In genomic region chr5:135010320-135010709, GRCm38 (mm10) we compare ENCODE assay signal across 9 mouse cellular contexts. TPM values are rescaled to one million over a fixed set of nuclear protein-coding genes. Genes with fewer than 3 reads are reported as not detected.
A peak's percentile ranks its signal among the peaks of the same experiment; 100 is the strongest.
DNase-seq lines count a peak whose midpoint lies in the region; ATAC-seq lines count a peak whose summit lies in the region.
"Had no signal": no experiment of that assay in that cellular context is flagged by ENCODE, and none has a peak within 500 bp of the region (broad histone marks: within the 10 kb centered on the region; RNA-seq: fewer than 3 reads in every experiment).

No protein-coding gene starts in this region.

- peaks cover 15% of the 10 kb centered on the region for H3K27me3 ChIP-seq in erythroblast, embryonic 14.5 days (ENCODE audit: control insufficient read depth)
- peaks cover 13% of the 10 kb centered on the region; the same call in 1 of the 2 replicates for H3K27me3 ChIP-seq in forebrain, embryonic 12.5 days
- H3K27me3 ChIP-seq in liver, embryonic 12.5 days (replicated peaks): 0 out of 2 replicates have a peak, but pooled peaks cover 7% of the 10 kb centered on the region

- ATAC-seq in erythroblast, adult 5-6 weeks (replicated peaks; ENCODE audit: low FRiP score, poor library complexity, severe bottlenecking): no peak
- no peak for ATAC-seq in forebrain, embryonic 12.5 days (ENCODE audit: low FRiP score)
- no peak for ATAC-seq in liver, embryonic 12.5 days
- ATAC-seq in megakaryocyte-erythroid progenitor cell, adult 5-6 weeks (replicated peaks; ENCODE audit: low FRiP score, low TSS enrichment, poor library complexity, severe bottlenecking): no peak

- peak overlapping the region; percentile 50 for H3K9ac ChIP-seq in forebrain, embryonic 12.5 days
- peak overlapping the region; percentile 67 for H3K9ac ChIP-seq in liver, embryonic 12.5 days

- H3K36me3 ChIP-seq in erythroblast, embryonic 14.5 days (ENCODE audit: control insufficient read depth): peaks cover 11% of the 10 kb centered on the region
- H3K36me3 ChIP-seq in forebrain, embryonic 12.5 days (replicated peaks): no peaks in the 10 kb centered on the region
- peaks cover 9% of the 10 kb centered on the region for H3K36me3 ChIP-seq in liver, embryonic 12.5 days

- no peaks in the 10 kb centered on the region for H3K9me3 ChIP-seq in erythroblast, embryonic 14.5 days (ENCODE audit: control insufficient read depth, low read length)
- no peaks in the 10 kb centered on the region for H3K9me3 ChIP-seq in forebrain, embryonic 12.5 days
- H3K9me3 ChIP-seq in liver, embryonic 12.5 days (replicated peaks): no peaks in the 10 kb centered on the region

- WGBS in forebrain, embryonic 12.5 days: 60% methylated on average over 7 of the region's 7 CpGs
- WGBS in liver, embryonic 12.5 days (ENCODE audit: insufficient replicate concordance): 48% methylated on average over 7 of the region's 7 CpGs

- peak overlapping the region; percentile 78 for H3K4me2 ChIP-seq in forebrain, embryonic 12.5 days
- peak overlapping the region; percentile 96 for H3K4me2 ChIP-seq in liver, embryonic 12.5 days

- DNase-seq in 416B (ENCODE audit: low read depth): peak; percentile 51
- no peak for DNase-seq in gastrocnemius, adult 18-20 months (ENCODE audit: low spot score)
- no peak for DNase-seq in adrenal gland, adult (ENCODE audit: inconsistent age in 2 of 2, low spot score in 1 of 2)

- H3K4me1 ChIP-seq in erythroblast, embryonic 14.5 days (ENCODE audit: control insufficient read depth): peaks cover 59% of the 10 kb centered on the region
- peaks cover 39% of the 10 kb centered on the region for H3K4me1 ChIP-seq in forebrain, embryonic 12.5 days
- H3K4me1 ChIP-seq in liver, embryonic 12.5 days: peaks cover 48% of the 10 kb centered on the region

- H3K4me3 ChIP-seq in erythroblast, embryonic 14.5 days (replicated peaks): peak overlapping the region; percentile 84
- peak overlapping the region; percentile 49 for H3K4me3 ChIP-seq in forebrain, embryonic 12.5 days (replicated peaks)
- peak overlapping the region; percentile 69 for H3K4me3 ChIP-seq in liver, embryonic 12.5 days

- peak overlapping the region; percentile 97 for H3K27ac ChIP-seq in forebrain, embryonic 12.5 days
- H3K27ac ChIP-seq in liver, embryonic 12.5 days: peak overlapping the region; percentile 90

RNA-seq across cellular contexts. Expression of gene Abhd11, which starts 1.4 kb away (rescaled TPM):
- 1.8 and 2.2 TPM in 2 replicates for polyA plus RNA-seq in erythroblast, embryonic 14.5 days (2012)
- total RNA-seq in erythroblast, adult 5-6 weeks (2015; ENCODE audit: low replicate concordance): 4.6 and 19.0 TPM in 2 replicates
- 11.6 and 17.5 TPM in 2 replicates for total RNA-seq in erythroblast, adult 5-6 weeks (2017; ENCODE audit: low replicate concordance)
- polyA plus RNA-seq in forebrain, embryonic 12.5 days (2016; fragmentation: Nextera tagmentation; extraction: Ambion mirVana): 42.3 and 43.1 TPM in 2 replicates
- 39.1 and 45.3 TPM in 2 replicates for polyA plus RNA-seq in liver, embryonic 12.5 days (2016; fragmentation: Nextera tagmentation; extraction: Ambion mirVana)
- total RNA-seq in megakaryocyte-erythroid progenitor cell, adult 5-6 weeks (2014; fragmentation: Nextera tagmentation): 55.8 and 82.2 TPM in 2 replicates
- total RNA-seq in megakaryocyte-erythroid progenitor cell, adult 5-6 weeks (2017): 36.9 and 46.7 TPM in 2 replicates
- 10 to 100 TPM; 45.1 to 49.8 TPM for total RNA-seq in gastrocnemius, adult 18-20 months (2021)

RNA-seq across cellular contexts. Expression of gene Stx1a, which starts 13.0 kb away (rescaled TPM):
- polyA plus RNA-seq in erythroblast, embryonic 14.5 days (2012): 0.05 and 0.07 TPM in 2 replicates
- total RNA-seq in erythroblast, adult 5-6 weeks (2015; ENCODE audit: low replicate concordance): not detected in 2 replicates
- total RNA-seq in erythroblast, adult 5-6 weeks (2017; ENCODE audit: low replicate concordance): not detected in 2 replicates
- polyA plus RNA-seq in forebrain, embryonic 12.5 days (2016; fragmentation: Nextera tagmentation; extraction: Ambion mirVana): 21.8 and 22.3 TPM in 2 replicates
- polyA plus RNA-seq in liver, embryonic 12.5 days (2016; fragmentation: Nextera tagmentation; extraction: Ambion mirVana): 2.7 and 2.8 TPM in 2 replicates
- 0.17 and 0.98 TPM in 2 replicates for total RNA-seq in megakaryocyte-erythroid progenitor cell, adult 5-6 weeks (2014; fragmentation: Nextera tagmentation)
- not detected in 2 replicates for total RNA-seq in megakaryocyte-erythroid progenitor cell, adult 5-6 weeks (2017)
- under 1 TPM; 0.18 to 0.40 TPM for total RNA-seq in gastrocnemius, adult 18-20 months (2021)

RNA-seq across cellular contexts. Expression of gene Cldn3, which starts 24.3 kb away (rescaled TPM):
- polyA plus RNA-seq in erythroblast, embryonic 14.5 days (2012): 0.04 TPM in 1 of 2 replicates, not detected in the other
- not detected in 2 replicates for total RNA-seq in erythroblast, adult 5-6 weeks (2015; ENCODE audit: low replicate concordance)
- not detected in 2 replicates for total RNA-seq in erythroblast, adult 5-6 weeks (2017; ENCODE audit: low replicate concordance)
- polyA plus RNA-seq in forebrain, embryonic 12.5 days (2016; fragmentation: Nextera tagmentation; extraction: Ambion mirVana): 6.3 and 7.6 TPM in 2 replicates
- 0.55 and 0.57 TPM in 2 replicates for polyA plus RNA-seq in liver, embryonic 12.5 days (2016; fragmentation: Nextera tagmentation; extraction: Ambion mirVana)
- not detected in 2 replicates for total RNA-seq in megakaryocyte-erythroid progenitor cell, adult 5-6 weeks (2014; fragmentation: Nextera tagmentation)
- total RNA-seq in megakaryocyte-erythroid progenitor cell, adult 5-6 weeks (2017): not detected in 2 replicates
- total RNA-seq in gastrocnemius, adult 18-20 months (2021): under 1 TPM; 0.18 to 0.36 TPM
- total RNA-seq: gastrocnemius, postnatal 10 days had no signal

RNA-seq across cellular contexts. Expression of gene Dnajc30, which starts 53.7 kb away (rescaled TPM):
- polyA plus RNA-seq in erythroblast, embryonic 14.5 days (2012): 5.0 and 5.9 TPM in 2 replicates
- total RNA-seq in erythroblast, adult 5-6 weeks (2015; ENCODE audit: low replicate concordance): 1.5 and 7.9 TPM in 2 replicates
- total RNA-seq in erythroblast, adult 5-6 weeks (2017; ENCODE audit: low replicate concordance): 2.2 and 4.6 TPM in 2 replicates
- 27.9 TPM in 2 replicates for polyA plus RNA-seq in forebrain, embryonic 12.5 days (2016; fragmentation: Nextera tagmentation; extraction: Ambion mirVana)
- 15.9 and 19.1 TPM in 2 replicates for polyA plus RNA-seq in liver, embryonic 12.5 days (2016; fragmentation: Nextera tagmentation; extraction: Ambion mirVana)
- total RNA-seq in megakaryocyte-erythroid progenitor cell, adult 5-6 weeks (2014; fragmentation: Nextera tagmentation): 15.7 and 16.1 TPM in 2 replicates
- total RNA-seq in megakaryocyte-erythroid progenitor cell, adult 5-6 weeks (2017): 3.7 and 9.2 TPM in 2 replicates
- 10 to 100 TPM; 26.7 to 28.1 TPM for total RNA-seq in gastrocnemius, adult 18-20 months (2021)

RNA-seq across cellular contexts. Expression of gene Bud23, which starts 54.4 kb away (rescaled TPM):
- 12.3 TPM in 2 replicates for polyA plus RNA-seq in erythroblast, embryonic 14.5 days (2012)
- 23.4 and 30.9 TPM in 2 replicates for total RNA-seq in erythroblast, adult 5-6 weeks (2015; ENCODE audit: low replicate concordance)
- 12.0 and 17.3 TPM in 2 replicates for total RNA-seq in erythroblast, adult 5-6 weeks (2017; ENCODE audit: low replicate concordance)
- 111 and 125 TPM in 2 replicates for polyA plus RNA-seq in forebrain, embryonic 12.5 days (2016; fragmentation: Nextera tagmentation; extraction: Ambion mirVana)
- polyA plus RNA-seq in liver, embryonic 12.5 days (2016; fragmentation: Nextera tagmentation; extraction: Ambion mirVana): 97.8 and 104 TPM in 2 replicates
- 93.5 and 138 TPM in 2 replicates for total RNA-seq in megakaryocyte-erythroid progenitor cell, adult 5-6 weeks (2014; fragmentation: Nextera tagmentation)
- total RNA-seq in megakaryocyte-erythroid progenitor cell, adult 5-6 weeks (2017): 68.0 and 104 TPM in 2 replicates
- total RNA-seq in gastrocnemius, adult 18-20 months (2021): 10 to 100 TPM; 28.2 to 35.7 TPM
